Mouse (Mus musculus) thymus, adult 2 months (tissue): ENCODE measurements at regions not wholly inside any gene's neighbourhood (a gene's known extent, or its start where the extent isn't known, plus 50 kb on each side); places are given as distances from the start of the nearest gene placed in this dataset.
"Not testable (repeated sequence)": the region's sequence is repeated elsewhere in the genome, so short reads cannot be mapped to it uniquely, and the experiment has no call there.

ENCODE experiments used
- CTCF ChIP-seq: fragments of 200-500 bp; IDR thresholded peaks from 2 replicates; pipeline ENCODE4 v1.5.1; 2012; ENCODE audit warnings: mild to moderate bottlenecking, control low read depth, low read length, moderate library complexity, borderline replicate concordance; ENCODE audit not compliant: control insufficient read depth, poor library complexity, insufficient read depth; ENCODE audit errors: extremely low read depth
- POLR2A ChIP-seq: fragments of 200-500 bp; IDR thresholded peaks from 2 replicates; pipeline ENCODE4 v1.6.1; 2012; ENCODE audit warnings: mild to moderate bottlenecking, low read length, control low read depth, moderate library complexity; ENCODE audit not compliant: control insufficient read depth, poor library complexity, insufficient read depth; ENCODE audit errors: extremely low read depth

GRCm38 (mm10) chrX:50600262-50600661 lies 172.0 kb upstream of the Olfr1324 start:
- not testable (repeated sequence) for TF ChIP-seq CTCF, POLR2A
